Mouse (Mus musculus) spleen, adult 18-20 months (tissue): ENCODE measurements around the gene Dnajb2.

Experiments used
- DNase-seq, 2 experiments: peaks; one replicate each; pipeline ENCODE4 v3.0.0; 2022; ENCODE audit warnings: mixed read lengths in 2 of 2

Dnajb2 gene

GRCm38 (mm10) chr1:75236117-75237050 lies at the start of gene Dnajb2:
Gene Dnajb2, plus strand, starts transcription at chr1:75236406.
- peak; percentile 80 to 85 for DNase-seq

DNA sequence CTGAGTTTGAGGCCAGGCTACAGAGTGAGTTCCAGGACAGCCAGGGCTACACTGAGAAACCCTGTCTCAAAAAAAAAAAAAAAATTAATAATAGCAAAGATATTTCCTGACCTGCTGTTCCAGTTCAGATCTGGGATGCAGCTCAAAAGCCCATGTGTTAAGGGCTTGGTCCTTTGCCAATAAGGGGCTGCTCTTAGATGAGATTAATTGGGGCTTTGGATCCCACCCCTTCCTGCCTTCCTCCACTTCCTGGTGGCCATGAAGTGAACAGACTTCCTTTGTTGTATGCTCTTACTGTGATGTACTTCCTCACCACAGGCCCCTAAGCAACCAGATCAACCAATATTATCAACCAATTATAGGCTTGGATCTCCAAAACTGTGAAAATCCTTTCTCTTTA lies 49.1 kb upstream of the Dnajb2 start:
- no peak for DNase-seq

- DNase-seq, result no peak
Observed at GRCm38 (mm10) chr1:75187914-75188483, 48.2 kb upstream of the Dnajb2 start.

DNA sequence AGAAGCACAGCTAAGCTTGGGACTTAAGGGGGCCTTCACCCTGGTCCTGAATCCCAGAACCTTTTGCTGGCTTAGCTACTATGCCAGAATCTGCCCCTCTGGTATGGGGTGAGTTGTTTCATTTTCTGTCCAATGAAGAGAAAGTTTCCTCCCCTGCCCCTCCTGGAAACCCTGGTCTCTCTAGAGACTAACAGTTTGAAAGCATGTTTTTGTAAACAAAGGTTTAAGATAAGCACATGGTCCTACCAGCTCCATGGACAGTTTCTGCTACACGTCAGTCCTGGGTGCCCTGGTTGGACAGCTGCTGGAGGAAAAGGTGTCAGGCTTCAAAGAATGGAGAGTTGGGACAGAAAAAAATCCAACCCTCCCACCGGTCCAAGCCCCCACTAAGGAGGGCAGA lies 45.6 kb upstream of the Dnajb2 start:
- no peak for DNase-seq

- no peak for DNase-seq
Observed at GRCm38 (mm10) chr1:75191258-75191621, 45.0 kb upstream of the Dnajb2 start.

DNA sequence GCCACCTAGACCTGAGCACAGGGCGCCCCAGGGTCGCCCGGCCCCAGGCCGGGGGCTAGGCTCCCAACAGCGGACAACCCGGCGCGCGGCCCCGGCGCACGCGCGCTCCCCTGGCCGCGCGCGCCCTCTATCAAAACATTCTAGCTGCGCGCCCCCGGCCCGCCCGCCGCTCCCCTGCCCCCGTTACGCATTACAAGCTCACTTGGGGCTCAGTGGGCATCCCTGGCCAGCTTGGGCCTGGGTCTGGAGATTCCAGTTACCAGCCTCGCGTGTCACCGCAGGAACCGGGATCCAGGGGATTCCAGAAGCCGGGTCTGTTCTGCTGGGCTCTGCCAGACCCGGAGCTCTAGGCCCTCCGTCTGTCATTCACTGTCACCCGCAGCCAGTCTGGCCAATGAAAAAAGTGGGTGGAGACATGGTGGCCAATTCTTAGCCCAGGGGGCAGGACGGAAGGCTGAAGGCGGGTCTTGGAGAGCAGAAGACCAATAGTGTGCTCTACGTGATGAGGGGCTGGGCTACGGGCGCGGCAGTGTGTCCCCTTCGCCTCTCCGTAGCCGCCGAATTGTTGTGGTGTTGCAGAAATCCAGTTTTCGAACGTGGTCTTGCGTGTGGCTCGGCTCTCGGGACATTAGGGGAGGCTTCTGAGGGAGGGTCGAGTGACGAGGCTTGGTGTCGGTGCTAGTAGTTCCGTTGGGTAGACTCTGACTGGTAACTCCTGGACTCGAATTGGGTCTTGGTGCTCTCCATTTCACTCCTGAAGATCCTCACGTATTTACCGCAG lies 44.4 kb upstream of the Dnajb2 start, which contains the start of the genes Ankzf1 and Atg9a:
TSS of gene Ankzf1 (plus strand) at position 530 of the 781 bp plus-strand sequence.
TSS of gene Atg9a (minus strand) at position 575 of the 781 bp plus-strand sequence.
- DNase-seq, result peak; percentile 82 to 89

DNA sequence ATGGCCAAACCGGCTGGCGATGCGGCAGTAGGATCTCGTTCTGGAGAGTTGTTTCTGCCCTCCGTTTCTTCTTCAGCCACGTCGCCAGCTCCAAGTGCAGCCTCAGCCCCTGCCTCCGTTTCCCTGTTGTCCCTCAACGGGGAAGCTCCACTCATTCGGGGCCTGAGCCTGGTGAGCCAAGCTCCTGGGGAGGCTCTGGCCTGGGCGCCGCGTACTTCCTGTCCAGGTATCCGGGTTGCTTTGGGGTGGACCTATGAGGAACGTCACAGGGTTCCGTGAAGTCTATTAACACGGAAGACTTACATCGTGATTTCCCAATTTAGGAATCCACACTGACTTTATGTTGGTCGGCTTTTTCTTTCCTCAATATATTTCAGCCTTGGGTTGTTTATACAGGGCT lies 43.8 kb upstream of the Dnajb2 start:
- peak in 1 of 2 experiments; percentile 35 for DNase-seq

- no peak for DNase-seq
Observed at GRCm38 (mm10) chr1:75201236-75201635, 35.0 kb upstream of the Dnajb2 start.

DNA sequence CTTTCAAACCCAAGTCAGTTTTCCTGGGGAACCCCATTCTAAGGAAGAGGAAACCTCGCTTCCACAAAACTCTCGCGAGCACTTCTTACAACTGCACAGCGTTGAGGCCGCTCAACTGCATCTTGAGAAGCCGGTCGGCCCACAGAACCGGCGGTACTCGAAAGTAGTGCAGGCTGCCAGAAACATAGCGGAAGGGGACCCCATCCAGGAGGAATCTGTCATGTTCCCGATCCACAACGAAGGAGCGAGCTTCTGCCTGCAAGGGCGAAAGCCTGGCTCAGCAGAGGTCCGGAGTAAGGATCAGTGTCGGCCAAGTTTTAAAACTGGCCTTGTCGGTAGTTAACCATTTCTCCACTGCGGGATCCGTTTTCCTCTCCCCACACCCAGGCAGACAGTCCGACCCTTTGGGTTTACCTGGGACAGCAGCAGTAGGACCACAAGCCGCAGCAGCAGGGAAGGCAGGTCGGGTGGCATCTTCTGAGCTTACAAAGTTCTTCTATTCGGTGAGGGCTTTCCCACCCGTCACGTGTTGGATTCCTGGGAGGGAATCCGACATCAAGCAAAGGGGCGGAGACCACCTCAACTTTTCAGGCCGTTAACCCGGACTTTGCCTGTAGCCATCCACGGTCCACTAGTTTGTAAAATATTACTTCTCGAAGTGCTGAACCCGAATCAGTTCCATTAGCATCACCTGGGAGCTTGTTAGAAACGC lies 27.1 kb upstream of the Dnajb2 start:
- DNase-seq, result no peak

GRCm38 (mm10) chr1:75210136-75211087 lies 25.8 kb upstream of the Dnajb2 start, which contains the start of the genes Glb1l and Stk16:
Gene Glb1l, minus strand, starts transcription at chr1:75210813.
Gene Stk16, plus strand, starts transcription at chr1:75210838.
- peak; percentile 92 to 94 for DNase-seq

- no peak for DNase-seq
Observed at GRCm38 (mm10) chr1:75211141-75211708, 25.0 kb upstream of the Dnajb2 start.

GRCm38 (mm10) chr1:75212542-75212941 lies 23.7 kb upstream of the Dnajb2 start:
- DNase-seq, result no peak

DNA sequence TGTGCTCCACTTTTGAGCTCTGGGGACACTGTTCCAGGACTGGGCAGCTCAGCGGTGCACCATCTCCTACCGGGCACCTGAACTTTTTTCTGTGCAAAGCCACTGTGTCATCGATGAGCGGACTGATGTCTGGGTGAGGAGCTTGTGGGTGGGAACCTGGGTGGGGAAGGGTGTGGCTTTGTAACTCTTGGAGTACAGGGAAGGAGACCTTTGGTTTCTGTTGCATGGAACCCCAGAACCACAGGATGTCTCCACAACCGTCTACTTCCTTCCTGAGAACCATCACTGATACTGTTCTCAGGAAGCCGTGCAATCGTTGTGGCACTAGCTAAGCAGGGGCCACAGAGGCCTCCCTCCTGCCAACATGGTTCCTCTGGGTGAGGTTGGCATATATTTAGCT lies 23.1 kb upstream of the Dnajb2 start:
- DNase-seq, result no peak

- DNase-seq, result no peak
Observed at GRCm38 (mm10) chr1:75214442-75214841, 21.8 kb upstream of the Dnajb2 start.

DNA sequence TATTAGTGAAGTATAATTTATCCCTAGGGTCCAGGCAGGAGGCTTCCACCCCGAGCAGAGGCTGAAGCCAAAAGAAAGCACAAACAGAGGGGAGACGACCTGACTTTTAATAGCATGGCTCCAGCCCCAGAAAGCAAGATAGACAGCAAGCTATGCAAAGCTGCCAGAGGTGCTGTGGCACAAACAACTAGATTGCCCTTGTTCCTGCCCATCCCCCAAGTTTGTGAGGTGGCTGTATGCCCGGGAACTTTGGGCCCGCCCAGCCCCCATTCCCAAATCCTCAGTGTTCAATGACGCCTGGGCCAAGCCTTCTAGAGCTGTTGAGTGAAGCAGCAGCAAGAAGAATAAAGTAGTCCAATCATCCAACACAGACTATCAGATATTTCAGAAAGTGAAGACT lies 21.3 kb upstream of the Dnajb2 start:
- no peak for DNase-seq

DNA sequence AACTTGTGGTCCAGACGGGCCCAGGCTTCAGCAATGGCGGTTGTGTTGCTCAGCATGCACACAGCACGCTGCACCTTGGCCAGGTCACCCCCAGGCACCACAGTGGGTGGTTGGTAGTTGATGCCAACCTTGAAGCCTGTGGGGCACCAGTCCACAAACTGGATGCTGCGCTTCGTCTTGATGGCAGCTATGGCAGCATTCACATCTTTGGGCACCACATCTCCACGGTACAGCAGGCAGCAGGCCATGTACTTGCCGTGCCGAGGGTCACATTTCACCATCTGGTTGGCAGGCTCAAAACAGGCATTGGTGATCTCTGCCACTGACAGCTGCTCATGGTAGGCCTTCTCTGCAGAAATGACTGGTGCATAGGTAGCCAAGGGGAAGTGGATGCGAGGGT lies 20.4 kb upstream of the Dnajb2 start:
- no peak for DNase-seq

DNA sequence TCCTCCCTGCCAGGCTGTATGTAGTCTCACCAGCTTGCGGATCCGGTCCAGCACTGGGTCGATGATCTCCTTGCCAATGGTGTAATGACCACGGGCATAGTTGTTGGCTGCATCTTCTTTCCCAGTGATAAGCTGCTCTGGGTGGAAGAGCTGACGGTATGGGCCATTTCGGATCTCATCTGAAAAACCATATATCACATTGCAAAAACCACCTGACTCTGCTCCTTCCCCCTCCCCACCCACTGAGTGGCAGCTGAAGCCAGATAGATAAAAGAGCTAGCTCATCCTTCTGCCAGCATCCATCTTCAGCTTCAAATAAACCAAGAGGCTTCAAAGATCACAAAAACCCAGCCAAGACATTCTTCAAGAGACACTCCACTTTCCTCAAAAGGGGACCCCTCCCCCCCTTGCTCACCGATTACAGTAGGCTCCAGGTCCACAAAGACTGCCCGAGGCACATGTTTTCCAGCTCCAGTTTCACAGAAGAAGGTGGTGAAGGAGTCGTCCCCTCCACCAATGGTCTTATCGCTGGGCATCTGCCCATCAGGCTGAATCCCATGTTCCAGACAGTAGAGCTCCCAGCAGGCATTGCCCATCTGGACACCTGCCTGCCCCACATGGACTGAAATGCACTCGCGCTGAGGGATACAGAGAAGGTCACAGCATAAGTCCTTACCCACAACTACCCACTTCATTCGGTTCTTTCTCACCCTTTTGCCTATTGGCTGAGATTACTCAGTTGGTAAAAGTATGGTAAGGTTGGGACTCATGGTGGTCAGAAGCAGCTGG lies 19.2 kb upstream of the Dnajb2 start:
- DNase-seq, result no peak

DNA sequence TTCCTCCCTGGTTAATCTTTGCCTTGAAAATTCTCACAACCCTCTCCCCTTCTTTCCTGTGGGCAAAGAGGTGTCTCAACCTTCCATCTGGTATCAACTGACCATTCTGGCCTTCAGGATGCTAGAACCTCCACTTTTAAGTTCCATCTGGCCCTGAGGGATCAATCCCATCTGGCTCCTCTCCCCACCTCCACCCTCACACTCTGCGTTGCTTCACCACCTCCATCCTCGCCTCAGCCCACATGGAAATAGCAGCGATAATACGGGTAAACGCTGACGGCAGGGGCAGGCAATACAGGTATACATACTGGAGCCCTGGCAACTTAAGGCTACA lies 18.3 kb upstream of the Dnajb2 start:
- DNase-seq, result no peak

- peak; percentile 56 to 72 for DNase-seq
Observed at GRCm38 (mm10) chr1:75218227-75219001, 17.8 kb upstream of the Dnajb2 start.
